Mouse (Mus musculus): ENCODE results near the gene Ttc33. TPM values are rescaled to one million over a fixed set of nuclear protein-coding genes. Genes with fewer than 3 reads are reported as not detected.

Ttc33 gene
- polyA plus RNA-seq, 1 experiment from 2014 or later: 36.3 TPM

DNA sequence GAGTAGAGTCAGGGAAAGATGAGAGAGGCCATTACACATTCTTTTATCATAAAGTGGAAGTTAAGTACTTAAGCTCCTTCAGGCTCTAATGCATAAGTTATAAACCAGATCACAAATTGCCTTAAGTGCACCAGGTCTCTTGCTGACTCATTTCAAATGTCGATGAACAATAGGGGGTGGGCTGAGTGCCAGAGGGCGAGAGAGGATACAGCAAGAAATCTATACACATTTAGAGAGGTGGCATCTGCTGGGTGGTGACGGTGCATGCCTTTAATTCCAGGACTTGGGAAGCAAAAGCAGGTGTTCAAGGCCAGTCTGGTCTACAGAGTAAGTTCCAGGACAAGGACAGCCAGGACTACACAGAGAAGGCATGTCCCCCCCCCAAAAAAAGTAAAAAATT, 80.8 kb downstream of the Ttc33 start:
- H3K27ac ChIP-seq (ENCODE audit: low read length): no peak overlapping the region
- ATAC-seq (replicated peaks; ENCODE audit: extremely low read depth, insufficient read depth, low FRiP score): no peak
- no peaks in the 10 kb centered on the region for H3K36me3 ChIP-seq (ENCODE audit: control insufficient read depth, insufficient read depth)
- H3K9me3 ChIP-seq (replicated peaks; ENCODE audit: control insufficient read depth, low read length): no peaks in the 10 kb centered on the region
- H3K4me1 ChIP-seq (ENCODE audit: control insufficient read depth, insufficient read depth, low read length): no peaks in the 10 kb centered on the region
- no peaks in the 10 kb centered on the region for H3K27me3 ChIP-seq (ENCODE audit: control insufficient read depth, insufficient read depth, low read length)
- no peak overlapping the region for H3K4me2 ChIP-seq (ENCODE audit: low read depth, low read length)
- 63% methylated on average over 3 of the region's 3 CpGs for WGBS
- no peak overlapping the region for H3K4me3 ChIP-seq (ENCODE audit: low read length)
- no peak overlapping the region for H3K9ac ChIP-seq (ENCODE audit: low read length)

Other genes starting within 250 kb of the Ttc33 start
- gene C7, start 121.8 kb upstream of the Ttc33 start, polyA plus RNA-seq (2015; fragmentation: Nextera tagmentation; extraction: Ambion mirVana): 0.11 and 0.17 TPM in 2 replicates
- gene Card6, start 77.0 kb upstream of the Ttc33 start, polyA plus RNA-seq (2015; fragmentation: Nextera tagmentation; extraction: Ambion mirVana): 1.6 and 1.9 TPM in 2 replicates
- gene Rpl37, start 68.9 kb upstream of the Ttc33 start, polyA plus RNA-seq (2015; fragmentation: Nextera tagmentation; extraction: Ambion mirVana): 226 and 249 TPM in 2 replicates
- gene Prkaa1, start 41.7 kb upstream of the Ttc33 start, polyA plus RNA-seq (2015; fragmentation: Nextera tagmentation; extraction: Ambion mirVana): 14.8 and 17.1 TPM in 2 replicates
- gene Ptger4, start 58.7 kb downstream of the Ttc33 start, polyA plus RNA-seq (2015; fragmentation: Nextera tagmentation; extraction: Ambion mirVana): 5.2 and 6.7 TPM in 2 replicates

Data from heart, embryonic 16.5 days (tissue).